Mouse (Mus musculus) fibroblast of lung, adult 2 months (primary cell): ENCODE measurements around the gene Aldh1a3.

Experiments
- DNase-seq: peaks from one replicate; pipeline ENCODE4 v3.0.0-alpha.2; 2011; ENCODE audit warnings: low read depth

Aldh1a3 gene

DNA sequence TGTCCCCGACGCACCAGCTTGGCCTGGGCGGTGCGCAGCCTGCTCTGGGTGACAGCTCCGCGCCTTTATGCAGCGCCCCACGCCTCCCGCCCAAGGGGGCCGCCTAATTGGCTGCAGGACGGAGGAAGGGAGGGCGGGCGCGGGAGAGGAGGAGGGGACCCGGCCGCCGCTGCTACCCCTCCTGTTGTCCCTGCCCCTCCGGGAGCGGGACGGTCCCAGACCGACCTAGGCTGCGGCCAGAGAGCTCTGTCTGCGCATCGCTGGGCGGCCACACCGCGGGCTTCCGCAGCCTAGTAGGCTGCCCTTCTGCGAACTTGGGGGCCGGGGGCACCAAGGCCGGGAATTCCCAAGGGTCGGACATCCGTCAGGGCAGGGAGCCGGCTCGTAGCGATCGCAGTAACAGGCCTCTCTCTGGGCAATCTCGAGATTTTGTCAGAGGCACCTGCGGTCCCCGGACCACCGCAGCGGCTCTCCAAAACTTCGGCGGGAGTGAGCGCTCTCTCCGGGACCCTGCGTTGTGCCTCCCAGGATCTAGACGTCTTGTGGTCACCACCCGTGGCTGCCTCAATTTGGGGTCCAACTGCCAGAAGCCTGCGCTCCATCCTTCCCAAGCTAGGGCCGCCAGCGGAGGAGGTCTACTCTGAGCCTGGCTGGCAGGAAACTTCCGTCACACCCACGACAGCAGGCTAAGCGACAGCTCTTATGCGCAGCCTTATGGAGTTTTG lies at the start of gene Aldh1a3:
Aldh1a3 (minus strand) TSS at position 81 of the 725 bp plus-strand sequence.
- no peak for DNase-seq

DNA sequence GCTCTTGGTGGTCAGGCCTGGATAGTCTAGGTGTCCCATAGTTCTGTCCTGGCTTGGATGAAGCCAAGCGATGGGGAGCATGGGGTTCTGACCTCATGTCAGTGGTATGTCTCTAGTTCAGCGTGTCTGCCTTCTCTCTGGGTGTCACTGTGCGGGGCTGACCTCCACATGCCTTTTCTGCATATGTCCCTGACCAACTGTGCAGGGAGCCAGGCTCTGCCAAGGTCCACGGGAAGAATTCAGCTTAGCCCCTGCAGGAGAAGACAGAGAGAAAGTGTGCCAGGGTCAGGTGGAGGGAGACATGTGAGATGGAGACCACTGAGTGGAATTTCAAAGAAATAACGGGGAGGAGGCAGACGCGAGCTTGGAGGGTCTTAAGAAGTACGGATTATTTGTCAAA lies 49.0 kb upstream of the Aldh1a3 start:
- no peak for DNase-seq

DNA sequence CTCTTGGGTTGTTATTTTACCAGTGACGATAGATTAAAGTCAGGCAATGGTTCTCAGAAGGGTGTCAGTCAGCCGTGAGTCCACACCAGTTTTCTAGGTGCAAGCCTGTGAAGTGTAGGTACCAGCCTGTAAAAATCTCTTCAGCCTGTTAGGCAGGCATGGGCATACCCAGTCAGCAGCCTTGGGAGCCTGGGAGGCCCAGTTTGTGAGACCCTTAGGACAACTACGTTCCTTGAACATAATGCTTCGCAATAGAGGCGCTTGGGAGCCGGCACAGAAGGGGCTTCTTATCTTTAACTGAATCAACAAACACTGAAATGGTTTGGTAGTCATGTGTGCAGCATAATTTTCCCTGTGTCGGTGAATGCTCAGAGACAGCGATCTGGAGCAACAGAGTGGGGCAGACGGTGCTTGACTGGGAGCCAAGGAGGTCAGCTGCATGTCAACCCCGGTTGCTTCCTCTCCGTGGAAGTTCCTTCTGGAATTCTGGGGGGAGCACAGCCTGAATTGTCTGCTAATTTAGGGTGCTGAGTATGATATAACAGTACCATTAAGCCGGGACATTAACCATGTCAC lies 44.4 kb upstream of the Aldh1a3 start:
- no peak for DNase-seq

DNA sequence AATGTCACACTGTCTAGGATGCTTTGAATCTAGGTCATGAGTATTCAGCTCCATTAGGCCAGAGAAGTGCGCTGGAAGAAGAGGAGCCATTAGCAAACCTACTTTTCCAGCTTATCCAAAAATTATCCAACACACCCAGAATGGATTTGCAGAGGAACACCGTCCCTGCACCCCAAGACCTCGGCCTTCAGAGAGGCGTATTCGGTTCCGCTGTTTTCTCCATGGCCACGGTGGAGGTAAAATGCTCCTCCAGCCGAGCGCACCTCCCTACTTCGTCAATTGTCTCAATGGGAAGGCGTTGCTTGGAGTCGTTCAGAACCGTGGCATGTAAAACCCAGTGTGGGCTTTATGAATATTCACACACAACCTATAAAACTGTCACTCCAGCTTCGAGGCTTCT lies 39.3 kb upstream of the Aldh1a3 start:
- no peak for DNase-seq

DNA sequence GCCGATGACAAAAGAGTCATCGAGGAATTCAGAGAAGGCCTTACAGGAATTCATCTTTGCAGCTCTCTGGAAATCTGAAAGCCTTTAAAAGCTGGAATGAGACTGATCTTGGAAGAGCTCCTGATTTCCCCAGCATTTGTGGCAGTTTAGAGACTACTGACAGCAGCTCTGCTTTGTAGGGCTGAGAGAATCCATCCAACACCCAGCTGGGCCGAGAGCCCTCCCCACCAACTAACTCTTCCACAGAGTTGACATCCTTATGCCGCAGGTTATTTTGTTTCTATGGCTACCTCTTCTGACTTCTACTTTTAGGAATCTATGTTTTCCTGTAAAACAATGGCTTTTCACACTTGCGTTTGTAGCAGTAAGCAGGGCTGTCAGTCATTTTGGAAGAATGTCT lies 37.9 kb upstream of the Aldh1a3 start:
- peak; percentile 8 for DNase-seq

DNA sequence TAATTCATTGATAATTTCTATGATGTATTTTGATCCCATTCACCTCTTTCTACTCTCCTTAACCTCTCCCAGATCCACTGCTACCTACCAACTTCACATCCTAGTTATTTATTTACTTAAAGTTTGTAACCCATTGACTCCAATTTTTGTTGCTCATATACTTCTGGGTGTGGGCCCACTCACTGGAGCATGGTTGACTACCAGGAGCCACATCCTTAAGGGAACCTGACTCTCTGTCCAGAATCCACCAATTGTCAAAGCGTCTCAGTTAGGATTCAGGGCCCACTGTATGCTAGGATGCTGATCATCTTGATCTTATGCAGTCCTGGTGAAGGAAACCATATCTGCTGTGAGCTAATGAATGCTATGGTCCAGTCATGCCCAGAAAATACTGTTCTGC lies 35.8 kb upstream of the Aldh1a3 start:
- DNase-seq: no peak

DNA sequence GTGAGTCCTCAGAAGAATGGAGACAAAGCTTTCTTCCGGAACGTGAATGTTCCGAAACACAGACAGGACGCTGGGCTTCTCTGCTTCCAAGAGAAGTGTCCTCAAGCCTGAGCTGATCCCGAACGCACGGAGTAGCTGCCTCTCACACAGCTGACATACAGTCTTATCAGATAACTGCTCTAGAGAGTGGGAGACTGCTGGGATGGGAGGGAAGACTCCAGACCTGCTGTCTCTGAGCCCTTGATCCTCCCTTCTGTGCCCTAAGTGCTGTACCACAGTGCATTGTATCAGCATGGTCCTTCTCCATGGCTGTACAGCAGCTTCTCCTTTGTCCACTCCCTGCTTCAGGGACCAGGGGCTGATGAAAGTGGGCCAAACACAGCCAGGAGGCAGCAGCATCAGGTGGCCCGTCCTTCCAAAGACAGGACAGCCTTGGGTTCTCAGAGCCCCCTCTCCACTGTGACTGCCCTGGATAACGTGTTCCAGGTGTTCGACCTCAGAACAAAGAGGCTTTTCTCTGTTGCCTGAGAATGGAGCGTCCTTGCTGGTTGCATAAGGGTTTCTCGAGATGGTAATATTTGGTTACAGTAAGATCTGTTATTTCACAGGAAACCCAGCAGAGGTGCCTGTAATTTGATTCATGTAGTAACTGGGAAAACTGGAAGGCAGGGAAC lies 24.4 kb upstream of the Aldh1a3 start:
- DNase-seq: peak; percentile 45

DNA sequence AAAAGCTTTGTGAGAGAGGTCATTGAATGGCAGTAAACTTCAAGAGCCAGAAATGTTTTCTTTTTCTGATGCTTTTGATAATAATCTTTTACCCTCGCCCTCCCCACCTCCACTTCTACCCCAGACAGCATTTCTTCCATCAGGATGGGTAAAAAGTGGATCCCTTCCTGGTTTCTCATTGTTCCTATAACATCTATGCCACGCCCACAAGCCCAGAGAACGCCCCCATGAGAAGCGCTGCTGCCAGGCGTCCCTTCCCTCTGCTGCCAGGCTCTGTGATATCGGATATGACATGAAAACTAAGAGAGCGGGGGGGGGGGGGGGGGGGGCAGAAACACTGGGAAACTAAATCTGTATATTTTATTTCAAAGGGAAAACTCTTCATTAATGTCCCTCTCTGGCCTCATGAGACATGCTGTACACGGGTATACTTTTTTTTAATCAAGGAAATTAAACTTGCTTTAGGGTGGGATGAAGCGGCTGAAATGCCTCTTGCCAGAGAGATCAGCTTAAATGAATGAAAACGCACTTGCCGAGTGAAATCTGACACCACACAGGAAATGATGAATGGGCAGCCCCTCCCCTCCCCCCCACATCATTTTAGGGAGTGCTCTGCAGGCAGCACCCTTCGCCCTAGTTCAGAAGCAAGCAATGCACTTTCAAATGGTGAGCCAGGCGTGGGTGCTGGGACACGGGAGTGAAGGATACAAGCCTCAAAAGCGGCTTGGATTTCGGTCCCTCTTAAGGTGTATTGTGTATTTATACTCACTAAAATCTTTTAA lies 22.8 kb upstream of the Aldh1a3 start:
- DNase-seq: peak; percentile 44

DNA sequence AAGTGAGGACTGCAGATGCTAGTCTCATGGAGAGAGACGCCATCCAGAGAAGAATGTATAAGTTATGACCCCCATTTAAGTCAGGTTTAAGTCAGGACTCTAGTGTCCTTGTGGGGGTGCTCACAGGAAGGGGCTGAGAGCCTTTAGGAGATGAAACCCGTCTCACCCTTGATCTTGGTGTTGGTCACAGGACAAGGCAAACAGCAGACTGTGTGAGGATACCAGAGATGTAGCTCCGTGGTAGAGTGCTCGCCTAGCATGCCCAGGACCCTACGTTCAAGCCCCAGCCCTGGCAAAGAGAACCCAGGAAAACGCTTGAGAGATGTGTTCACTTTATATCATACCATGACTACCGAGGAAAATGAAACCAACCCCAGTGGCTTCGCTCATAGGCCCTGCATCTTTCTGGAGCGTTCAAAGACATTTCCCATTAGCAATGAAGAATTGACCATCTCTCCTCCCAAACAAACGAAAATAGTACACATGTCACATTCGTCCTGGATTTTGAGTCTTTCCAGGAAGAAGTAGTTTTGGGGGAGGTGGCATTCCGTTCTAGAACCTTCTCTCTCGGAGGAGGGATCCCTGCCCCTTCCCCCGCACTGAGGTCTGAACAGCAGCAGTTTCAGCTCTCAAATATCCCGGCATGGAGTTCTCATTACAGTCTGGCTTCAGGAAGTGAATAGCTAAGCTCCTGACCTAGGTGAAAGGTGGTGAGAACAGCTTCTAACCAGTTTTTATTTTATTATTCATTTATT lies 21.6 kb upstream of the Aldh1a3 start:
- DNase-seq: no peak

DNA sequence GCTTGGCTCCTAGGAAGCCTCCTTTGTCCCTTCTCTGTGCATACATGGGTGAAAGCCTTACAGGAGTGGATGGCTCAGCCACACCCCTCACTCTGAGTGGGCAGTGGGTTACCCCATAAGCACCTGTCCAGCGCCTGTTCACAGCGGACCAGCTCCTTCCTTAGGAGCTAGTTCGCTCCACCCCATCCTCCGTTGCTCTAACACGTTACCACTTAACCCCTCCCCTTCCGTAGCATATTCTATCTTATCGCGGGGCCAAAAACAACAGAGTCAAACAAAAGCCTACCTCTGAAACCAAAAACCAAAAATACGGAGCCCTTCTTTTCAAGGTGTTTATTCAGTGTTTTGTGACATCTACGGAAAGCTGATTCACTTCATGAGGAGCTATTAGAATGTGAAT lies 21.0 kb upstream of the Aldh1a3 start:
- no peak for DNase-seq

DNA sequence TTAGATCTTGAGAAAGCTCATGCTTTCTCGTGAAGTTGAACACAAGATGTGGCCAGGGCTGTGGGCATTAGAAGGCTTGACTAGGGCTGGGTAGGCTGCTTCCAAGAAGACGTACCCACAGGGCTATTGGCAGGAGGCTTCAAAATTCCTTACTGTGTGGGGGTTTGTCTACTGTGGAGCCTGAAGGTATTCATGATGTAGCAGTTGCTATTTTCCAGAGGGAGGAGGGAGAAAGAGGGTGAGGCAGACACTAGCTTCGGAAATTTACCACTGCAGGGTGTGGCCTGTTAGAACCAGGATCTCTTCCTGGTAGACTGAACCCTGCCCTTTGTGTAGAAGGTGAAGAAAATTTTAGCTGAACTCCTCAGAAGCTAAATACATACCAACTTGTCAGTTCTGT lies 19.5 kb upstream of the Aldh1a3 start:
- DNase-seq: peak; percentile 20

DNA sequence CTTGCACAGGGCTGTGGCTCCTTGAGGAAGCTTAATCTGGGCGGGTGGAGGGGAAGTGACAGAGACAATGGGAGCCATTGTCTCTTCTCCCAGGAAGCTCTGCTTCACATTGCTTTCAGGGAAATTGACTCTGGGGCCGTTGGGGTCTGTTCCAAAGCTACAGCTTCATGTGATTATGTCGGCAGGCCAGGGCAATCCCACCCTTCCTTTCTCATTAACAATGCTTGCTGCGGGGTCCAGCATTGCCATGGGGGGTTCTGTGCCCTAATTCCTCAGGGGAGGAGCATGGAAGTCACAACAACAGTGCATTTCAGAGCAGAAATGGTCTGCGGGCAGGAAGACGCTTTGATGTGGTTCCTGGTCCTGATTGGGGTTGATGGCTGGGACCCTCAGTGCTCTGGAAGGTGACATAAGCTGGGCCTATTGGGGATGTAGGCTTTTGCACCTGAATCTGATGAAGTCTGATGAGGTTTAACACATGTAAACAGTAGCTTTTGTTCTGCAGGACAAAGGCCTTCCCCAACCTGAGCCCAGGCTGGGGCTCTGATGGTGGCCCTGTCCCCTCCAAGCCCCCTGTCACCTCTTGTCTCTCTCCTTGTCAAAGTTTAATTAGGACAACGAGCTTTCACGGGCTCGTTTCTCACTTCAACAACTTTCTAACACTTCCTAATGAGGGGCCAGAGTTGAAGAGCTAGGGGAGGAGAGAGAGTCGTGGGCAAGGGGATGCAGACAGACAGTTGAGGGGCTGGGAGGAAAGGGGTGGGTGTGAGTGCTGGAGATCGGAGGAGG lies 18.0 kb upstream of the Aldh1a3 start:
- no peak for DNase-seq

DNA sequence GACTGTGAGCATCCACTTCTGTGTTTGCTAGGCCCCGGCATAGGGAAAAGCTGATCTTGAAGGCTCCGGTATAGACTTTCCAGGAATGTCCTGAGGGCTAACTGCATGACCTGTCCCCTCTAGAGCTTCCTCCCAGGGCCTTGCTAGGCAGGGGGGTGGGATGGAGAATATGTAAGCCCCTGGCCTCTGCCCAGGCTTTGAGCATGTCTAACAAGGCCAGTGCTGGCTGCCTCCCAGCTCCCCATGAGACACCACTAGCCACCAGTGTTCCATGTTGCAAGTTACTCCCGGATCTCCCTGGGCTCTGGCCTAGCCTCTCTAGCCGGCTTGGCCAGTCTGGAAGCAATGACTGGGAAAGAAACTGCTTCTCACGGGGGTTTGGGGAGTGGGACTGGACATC lies 17.4 kb upstream of the Aldh1a3 start:
- no peak for DNase-seq

DNA sequence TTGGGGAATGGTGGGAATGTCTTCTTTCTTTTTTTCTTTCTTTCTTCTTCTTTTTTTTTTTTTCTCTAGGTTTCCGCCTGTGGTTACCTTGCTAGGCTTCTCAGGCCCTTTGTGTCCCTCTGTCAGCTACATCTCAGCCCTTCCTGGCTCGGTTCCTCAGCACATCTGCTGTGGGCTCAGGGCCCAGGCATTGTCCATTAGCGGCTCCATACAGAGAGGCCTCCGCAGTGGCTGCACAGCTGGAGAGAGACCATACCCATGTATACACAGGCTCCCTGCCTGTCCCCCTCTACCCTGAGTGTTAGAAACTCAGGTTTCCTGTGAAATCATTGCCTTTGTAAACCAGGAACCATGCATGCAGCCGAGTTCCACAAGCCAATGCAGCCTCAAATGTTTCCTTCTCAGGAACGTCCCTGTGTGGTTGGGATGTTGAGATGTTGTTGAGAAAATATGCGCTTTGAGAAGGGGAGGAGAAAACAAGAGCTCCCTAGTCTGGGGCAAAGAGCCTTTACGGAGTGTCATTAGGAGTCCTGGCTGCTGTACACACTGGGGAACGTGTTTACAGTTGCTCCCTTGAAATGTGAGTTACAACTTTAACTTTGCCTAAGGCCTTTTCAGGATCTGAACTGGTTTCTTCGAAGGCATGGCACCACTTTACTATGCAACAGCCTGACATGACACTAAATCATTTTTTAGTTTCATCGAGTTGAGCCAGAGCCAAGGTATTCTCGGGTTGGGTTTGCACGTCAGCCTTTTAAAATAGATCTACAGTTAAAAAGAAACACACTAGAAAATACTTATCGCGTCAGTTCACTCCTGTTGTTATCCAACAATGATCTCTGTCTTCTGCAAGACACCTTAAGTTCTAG lies 15.4 kb upstream of the Aldh1a3 start:
- peak; percentile 17 for DNase-seq

DNA sequence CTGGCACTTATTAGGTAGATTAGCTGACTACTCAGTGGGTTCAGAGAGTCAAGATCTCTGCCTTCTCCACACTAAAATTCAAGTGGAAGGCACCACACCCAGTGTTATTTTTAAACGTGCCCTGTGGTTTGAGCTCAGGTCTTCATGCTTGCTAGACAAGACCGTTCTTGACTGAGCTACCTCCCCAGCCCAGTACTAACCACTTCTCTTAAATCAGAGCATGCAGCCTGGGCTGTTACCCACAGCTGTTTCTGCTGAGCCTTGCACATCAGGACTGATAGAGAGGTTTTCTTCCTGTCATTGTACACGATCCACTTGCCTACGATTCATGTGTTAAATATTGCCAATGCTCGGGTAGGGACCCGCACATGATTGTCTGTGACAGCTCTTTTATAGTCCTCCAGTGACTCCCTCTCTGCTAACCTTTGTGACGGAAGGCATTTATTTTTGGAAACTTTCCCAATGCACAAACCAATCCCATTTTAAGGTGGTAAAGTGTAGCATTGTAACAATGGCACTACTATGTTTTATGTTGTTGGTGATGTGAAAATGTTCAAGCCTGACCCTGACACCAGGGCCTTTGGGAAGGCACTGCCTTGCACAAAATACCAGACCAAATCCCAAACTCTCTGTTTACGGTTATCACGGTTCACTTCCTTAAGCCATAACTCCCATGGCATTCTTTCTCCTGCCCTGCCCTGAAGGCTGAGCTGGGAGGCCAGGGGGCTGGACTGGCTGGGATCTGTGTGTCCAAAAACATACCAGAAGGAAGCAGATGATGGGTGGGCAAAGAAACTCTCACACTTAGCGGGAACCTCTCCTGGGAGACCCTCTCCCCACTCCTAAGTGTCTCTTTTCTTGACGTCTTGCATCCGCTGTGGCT lies 11.7 kb upstream of the Aldh1a3 start:
- DNase-seq: no peak

DNA sequence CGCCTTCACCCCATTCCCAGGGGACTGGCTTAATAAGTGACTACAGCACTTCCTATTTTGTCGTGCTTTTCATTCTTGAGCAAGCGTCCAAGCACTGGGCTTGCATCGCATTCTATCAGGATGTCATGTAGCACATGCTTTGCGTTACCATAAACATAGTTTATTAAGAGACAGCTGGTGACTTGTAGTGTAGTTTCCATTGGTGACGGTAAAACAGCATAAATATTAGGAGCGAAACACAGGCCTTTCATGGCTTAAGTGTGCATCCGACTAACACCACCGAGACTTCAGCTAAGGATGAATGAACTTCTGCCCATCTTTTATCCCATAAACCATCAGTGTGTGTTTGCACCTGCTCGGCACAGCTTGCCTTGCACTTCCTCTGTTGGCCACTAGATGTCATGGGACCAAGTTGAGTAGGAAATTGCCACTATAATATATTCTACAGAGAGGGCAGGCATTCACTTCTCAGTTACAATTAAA lies 7.2 kb upstream of the Aldh1a3 start:
- DNase-seq: no peak

DNA sequence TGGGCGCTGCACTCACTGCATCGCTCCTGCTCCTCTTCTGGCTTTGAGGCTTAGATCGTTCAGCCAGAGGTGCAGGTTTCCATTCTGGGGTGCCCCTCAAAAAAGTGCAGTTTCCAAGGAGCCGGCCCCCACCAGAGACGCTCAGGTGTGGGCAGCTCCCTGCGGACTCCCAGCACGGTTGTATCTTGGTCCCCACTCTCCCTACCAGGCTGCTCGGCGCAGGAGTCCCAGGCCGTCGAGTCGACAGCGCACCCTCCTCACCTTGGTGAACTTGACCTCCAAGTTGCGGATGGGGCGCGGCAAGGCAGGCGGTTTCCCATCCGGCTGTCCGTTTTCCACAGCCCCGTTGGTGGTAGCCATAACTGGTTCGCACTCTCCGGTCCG lies 272 bp downstream of the Aldh1a3 start:
- DNase-seq: no peak

DNA sequence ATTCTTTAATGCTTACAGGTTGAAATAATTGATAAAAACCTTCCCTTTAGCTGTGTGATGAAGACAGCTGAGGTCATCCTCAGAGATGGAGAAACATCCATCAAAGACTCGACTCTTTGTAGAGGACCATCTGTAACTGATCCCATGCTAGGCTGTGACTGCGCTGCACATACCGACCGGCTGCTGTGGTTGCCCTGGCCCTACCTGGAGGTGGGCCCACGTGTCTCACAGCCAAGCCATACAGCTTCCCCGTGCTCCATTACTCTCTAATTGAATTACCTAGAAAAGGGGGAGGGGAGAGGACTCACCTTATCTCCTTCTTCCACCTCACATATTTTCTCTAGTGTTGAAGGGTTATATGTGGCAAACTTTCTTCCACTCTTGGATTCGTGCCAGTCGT lies 5.4 kb downstream of the Aldh1a3 start:
- DNase-seq: no peak

DNA sequence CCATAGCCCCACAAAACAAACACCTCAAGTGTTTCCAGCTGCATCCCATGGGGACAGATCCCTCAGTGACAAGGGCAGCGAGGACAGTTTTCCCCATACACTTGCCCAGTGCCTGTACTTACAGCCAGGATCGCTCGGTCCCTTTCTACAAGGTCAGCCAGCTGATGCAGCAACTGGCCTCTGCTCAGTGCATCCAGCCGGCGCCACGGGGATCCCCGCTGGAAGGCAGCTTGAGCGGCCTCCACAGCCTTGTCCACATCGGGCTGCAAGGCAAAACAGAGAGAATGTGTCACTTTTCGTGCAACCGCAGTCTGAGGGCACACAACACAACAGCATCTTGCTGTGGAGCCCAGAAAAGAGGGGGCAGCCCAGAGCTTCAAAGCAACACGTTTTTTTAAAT lies 8.3 kb downstream of the Aldh1a3 start:
- DNase-seq: no peak
